Mouse (Mus musculus) urinary bladder, postnatal 25 days (tissue): ENCODE measurements at regions not wholly inside any gene's neighbourhood (a gene's known extent, or its start where the extent isn't known, plus 50 kb on each side); places are given as distances from the start of the nearest gene placed in this dataset.

Experiments
- DNase-seq: peaks from one replicate; pipeline ENCODE4 v3.0.0; 2022; ENCODE audit warnings: low spot score

DNA sequence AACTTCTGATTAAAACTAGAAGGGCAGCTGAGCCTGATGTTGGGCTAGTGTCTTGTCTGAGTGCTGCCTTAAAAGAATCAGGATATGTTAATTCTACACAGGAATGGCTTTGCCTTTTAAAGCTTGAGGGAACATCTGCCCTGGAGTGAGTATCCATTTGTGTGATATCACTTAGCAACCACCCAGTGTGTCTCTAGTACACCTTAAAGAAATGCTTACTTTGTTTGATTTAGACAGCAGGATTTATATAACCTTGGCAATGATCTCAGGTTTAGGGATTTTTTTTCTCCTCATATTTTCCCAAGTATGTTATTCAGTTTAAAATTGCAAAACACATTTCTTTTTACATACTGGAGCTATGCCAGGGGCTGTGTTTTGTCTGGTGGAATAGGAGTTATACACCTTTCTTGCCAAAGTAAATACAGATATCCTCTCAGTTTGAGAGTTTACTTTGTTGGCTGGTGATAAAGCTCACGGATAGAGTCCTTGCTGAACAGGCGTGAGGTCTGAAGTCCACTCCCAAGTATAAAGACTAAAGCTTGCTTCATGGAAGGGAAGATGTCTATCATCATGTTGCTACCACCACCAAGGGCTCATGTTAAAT lies 206.6 kb downstream of the Rsl24d1 start:
- no peak for DNase-seq

DNA sequence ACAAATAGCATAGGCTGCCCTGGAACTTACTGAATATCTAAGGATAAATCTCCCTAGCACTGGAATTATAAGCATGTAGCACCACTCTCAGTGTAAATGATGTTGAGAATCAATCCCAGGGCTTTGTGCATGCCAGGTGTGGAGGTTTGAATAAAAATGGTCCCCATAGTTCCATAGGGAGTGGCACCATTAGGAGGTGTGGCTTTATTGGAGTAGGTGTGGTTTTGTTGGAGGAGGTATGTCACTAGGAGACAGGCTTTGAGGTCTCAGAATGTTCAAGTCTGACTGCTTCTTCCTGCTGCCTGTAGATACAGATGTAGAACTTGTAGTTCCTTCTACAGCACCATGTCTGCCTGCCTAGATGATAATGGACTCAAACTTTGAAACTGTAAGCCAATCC lies 217.8 kb downstream of the Rsl24d1 start:
- no peak for DNase-seq

GRCm38 (mm10) chr9:73336039-73336438 lies 222.8 kb downstream of the Rsl24d1 start:
- DNase-seq: no peak

- DNase-seq: no peak
Measured at GRCm38 (mm10) chr9:73337045-73337740, 224.0 kb downstream of the Rsl24d1 start.

DNA sequence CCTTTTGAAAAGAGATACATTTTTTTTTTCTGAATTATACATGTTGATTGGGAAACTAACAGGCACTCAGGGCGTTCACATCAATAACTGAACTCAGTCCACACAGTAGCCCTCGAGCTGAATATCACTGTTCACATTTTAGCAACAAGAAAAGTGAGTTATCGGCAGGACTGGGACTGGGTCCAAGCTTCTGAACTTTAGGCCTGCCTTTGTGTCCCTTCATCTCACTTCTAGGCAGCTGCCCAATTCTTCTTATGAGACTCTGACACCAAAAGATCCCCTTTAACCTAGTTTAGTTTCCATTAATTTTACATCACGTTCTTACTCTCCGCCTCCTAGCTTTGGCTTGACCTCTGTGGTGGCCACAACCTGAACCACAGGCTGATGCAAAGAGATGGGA lies 242.7 kb downstream of the Rsl24d1 start:
- DNase-seq: no peak

DNA sequence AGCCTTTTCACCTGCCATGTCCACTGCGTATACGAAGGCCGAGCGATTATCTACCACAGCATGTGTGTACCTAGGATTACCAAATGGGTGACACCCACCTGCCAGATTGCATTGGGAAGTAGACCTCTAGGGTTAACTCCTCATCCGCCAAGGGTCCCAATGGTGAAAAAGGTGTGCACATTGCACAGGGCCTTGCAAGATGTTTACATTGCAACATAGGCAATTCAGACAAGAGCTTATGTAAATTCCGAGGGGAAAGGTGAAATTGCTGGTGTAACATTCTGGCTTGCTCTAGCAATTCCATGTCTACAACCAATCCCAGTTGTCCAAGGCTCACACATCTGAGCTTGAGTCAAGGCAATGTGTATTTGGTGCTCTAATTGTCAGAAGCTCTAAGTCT lies 245.7 kb downstream of the Rsl24d1 start:
- DNase-seq: no peak

GRCm38 (mm10) chr9:73380768-73381167 lies 267.5 kb downstream of the Rsl24d1 start:
- DNase-seq: no peak

- DNase-seq: no peak
Measured at GRCm38 (mm10) chr9:73392036-73392435, 278.8 kb downstream of the Rsl24d1 start.

DNA sequence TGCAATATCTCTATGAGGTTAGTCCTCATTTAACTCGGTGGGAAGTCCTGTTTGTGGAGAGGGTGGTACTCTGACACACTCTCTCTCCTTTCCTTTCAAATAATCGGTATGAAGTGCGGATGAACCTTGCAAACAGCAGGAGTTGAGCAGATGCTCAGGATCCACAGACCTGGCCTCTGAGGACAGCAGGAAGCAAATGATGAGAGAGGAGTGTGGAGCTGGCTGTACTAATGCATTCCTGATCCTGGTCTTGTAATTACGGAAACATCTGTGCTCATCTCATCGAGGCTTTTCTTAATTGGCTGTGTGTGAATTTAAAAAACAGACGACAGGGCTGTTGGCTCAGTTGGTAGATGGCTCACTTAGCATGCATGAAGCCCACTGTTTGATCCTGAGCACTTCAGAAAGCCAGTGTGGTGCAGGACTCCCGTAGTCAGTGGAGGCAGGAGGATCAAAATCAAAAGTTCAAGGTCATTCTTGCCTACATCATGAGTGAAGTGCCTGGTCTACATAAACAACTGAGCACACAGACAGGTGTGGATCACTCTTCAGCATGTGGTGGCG lies 300.2 kb downstream of the Rsl24d1 start:
- DNase-seq: no peak

DNA sequence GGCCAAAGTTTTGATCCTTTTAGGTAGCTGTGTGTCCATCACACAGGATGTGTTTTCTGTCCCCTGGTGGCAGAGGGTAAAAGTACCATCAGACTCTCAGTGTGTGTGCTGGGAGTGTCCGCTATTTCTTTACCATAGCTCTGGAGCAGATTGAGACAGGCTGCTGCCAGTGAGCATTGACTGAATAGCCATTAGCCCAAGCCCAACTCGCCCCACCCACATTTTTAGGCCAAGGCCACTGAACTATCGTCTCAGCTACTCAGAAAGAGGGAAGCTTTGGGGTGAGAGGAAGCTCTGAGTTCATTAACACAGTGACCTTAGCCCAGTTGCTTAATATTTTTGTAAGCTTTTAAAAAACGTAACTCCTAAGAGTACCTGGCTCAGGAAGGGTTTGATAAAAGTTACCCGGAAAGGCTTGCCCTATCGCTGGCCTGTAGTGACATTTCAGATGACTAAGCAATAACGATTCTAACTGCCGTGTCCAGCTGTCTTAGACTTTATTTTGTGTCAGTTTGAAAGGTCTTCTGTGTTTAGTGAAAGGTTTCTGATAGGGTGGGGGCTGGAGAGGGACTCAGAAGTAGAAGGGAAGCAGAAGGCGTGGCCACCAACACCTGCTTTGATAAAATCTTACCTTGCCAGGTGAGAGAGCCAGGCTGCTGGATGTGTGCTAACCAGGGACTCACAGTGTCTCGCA lies 303.0 kb downstream of the Rsl24d1 start:
- no peak for DNase-seq
